Mouse (Mus musculus): Measurements from ENCODE around the gene Trpm8. TPM values are rescaled to one million over a fixed set of nuclear protein-coding genes. Genes with fewer than 3 reads are reported as not detected.

Gene Trpm8
- polyA plus RNA-seq (2012; rRNA removed; ENCODE audit: low replicate concordance): 0.05 TPM in 1 of 2 replicates, not detected in the other

GRCm38 (mm10) chr1:88277098-88277817 is at the start of gene Trpm8, which contains the start of gene Hjurp:
Gene Trpm8 (plus strand): TSS chr1:88277661.
Gene Hjurp (minus strand): TSS chr1:88277633.

GRCm38 (mm10) chr1:88406807-88407198 is 129.3 kb downstream of the Trpm8 start, which contains the start of gene Spp2:
Gene Spp2 (plus strand): TSS chr1:88406961.

Other genes starting within 250 kb of the Trpm8 start
- not detected in 2 replicates for gene Ugt1a10, start 222.3 kb upstream of the Trpm8 start, polyA plus RNA-seq (2012; rRNA removed; ENCODE audit: low replicate concordance)
- gene Ugt1a9, start 206.9 kb upstream of the Trpm8 start, polyA plus RNA-seq (2012; rRNA removed; ENCODE audit: low replicate concordance): 0.10 and 0.30 TPM in 2 replicates
- gene Ugt1a8, start 189.8 kb upstream of the Trpm8 start, polyA plus RNA-seq (2012; rRNA removed; ENCODE audit: low replicate concordance): 0.11 TPM in 1 of 2 replicates, not detected in the other
- 2.8 and 3.6 TPM in 2 replicates for gene Ugt1a7c, start 182.6 kb upstream of the Trpm8 start, polyA plus RNA-seq (2012; rRNA removed; ENCODE audit: low replicate concordance)
- gene Ugt1a6b, start 174.4 kb upstream of the Trpm8 start, polyA plus RNA-seq (2012; rRNA removed; ENCODE audit: low replicate concordance): 18.2 and 37.5 TPM in 2 replicates
- 24.6 and 50.6 TPM in 2 replicates for gene Ugt1a6a, start 142.9 kb upstream of the Trpm8 start, polyA plus RNA-seq (2012; rRNA removed; ENCODE audit: low replicate concordance)
- gene Ugt1a5, start 111.6 kb upstream of the Trpm8 start, polyA plus RNA-seq (2012; rRNA removed; ENCODE audit: low replicate concordance): 0.10 and 0.46 TPM in 2 replicates
- 0.16 and 0.23 TPM in 2 replicates for gene Ugt1a2, start 77.1 kb upstream of the Trpm8 start, polyA plus RNA-seq (2012; rRNA removed; ENCODE audit: low replicate concordance)
- 0.52 and 1.2 TPM in 2 replicates for gene Dnajb3, start 71.9 kb upstream of the Trpm8 start, polyA plus RNA-seq (2012; rRNA removed; ENCODE audit: low replicate concordance)
- gene Ugt1a1, start 65.7 kb upstream of the Trpm8 start, polyA plus RNA-seq (2012; rRNA removed; ENCODE audit: low replicate concordance): 0.66 and 2.0 TPM in 2 replicates
- gene Mroh2a, start 50.7 kb upstream of the Trpm8 start, polyA plus RNA-seq (2012; rRNA removed; ENCODE audit: low replicate concordance): 0.16 TPM in 2 replicates
- gene Hjurp, start within 50 bp of the Trpm8 start, polyA plus RNA-seq (2012; rRNA removed; ENCODE audit: low replicate concordance): 34.6 and 70.9 TPM in 2 replicates
- gene Spp2, start 129.3 kb downstream of the Trpm8 start, polyA plus RNA-seq (2012; rRNA removed; ENCODE audit: low replicate concordance): 0.13 and 0.69 TPM in 2 replicates
- gene Glrp1, start 232.4 kb downstream of the Trpm8 start, polyA plus RNA-seq (2012; rRNA removed; ENCODE audit: low replicate concordance): not detected in 2 replicates

Data from mammary gland, adult 2 months (tissue).